Mouse (Mus musculus): ENCODE results near the gene Atp1a2.

The Atp1a2 gene

GRCm38 (mm10) chr1:172323801-172324359, 26.0 kb upstream of the Atp1a2 start:
- peak; percentile 78 for DNase-seq

DNA sequence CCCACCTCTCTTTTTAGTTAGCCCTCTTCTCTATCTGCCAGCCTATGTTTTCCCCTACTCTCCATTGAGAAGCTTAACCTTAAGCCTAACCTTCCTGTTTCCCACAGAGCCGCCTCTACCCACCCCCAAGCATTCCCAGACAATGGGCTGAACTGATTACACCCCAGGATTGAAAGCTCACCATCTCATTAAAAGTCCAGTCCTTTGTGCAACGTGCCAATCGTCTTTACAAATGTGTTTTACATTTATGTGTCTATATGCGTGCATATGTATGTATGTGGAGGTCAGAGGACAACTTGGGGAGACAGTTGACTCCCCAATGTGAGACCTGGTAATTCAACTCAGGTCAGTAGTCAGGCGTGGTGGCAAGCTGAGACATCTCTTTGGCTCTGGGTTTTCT, 25.4 kb upstream of the Atp1a2 start:
- no peak for DNase-seq

DNA sequence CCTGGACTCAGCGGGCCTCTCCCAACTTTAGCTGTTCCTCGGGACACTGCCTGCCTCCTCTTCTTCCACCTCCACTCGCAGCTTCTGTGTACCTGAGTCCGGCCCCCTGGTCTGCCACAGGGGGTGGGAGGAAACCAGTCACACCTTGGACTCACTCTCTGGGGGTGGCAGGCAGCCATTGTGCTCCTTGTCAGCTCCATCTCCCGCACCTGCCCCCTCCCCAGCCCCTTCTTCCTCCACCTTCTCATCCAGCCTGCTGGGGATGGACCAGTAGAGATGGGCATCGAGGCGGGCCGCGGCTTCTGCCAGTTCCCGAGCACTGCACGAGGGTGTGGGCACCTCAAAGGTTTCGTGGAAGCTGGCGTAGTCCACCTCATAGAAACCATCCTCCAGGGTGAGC, 24.9 kb upstream of the Atp1a2 start:
- peak; percentile 41 for DNase-seq

DNA sequence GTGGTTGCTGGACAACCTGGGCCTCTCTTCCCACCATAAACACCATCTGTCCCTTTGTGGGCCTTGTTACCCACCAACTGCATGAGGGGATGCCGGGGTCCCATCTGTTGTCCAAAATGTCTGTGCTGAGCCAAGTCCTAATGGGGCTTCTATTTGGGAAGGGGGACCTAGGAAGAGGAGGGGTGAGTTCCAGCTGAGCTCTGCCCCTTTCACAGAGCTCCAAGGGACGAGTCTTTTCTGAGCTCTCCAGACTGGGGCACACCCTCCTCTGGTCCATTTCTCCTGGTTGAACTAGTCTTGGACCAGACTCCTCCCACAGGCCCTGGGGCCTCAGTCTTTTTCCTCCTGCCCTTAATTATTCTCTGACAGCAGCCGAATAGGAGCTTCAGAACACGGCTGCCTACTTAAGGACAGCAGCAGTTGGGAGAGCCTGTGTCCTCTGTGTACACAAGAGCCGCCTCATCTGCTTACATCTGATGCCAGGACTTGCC, 22.1 kb upstream of the Atp1a2 start:
- peak; percentile 67 for DNase-seq

DNA sequence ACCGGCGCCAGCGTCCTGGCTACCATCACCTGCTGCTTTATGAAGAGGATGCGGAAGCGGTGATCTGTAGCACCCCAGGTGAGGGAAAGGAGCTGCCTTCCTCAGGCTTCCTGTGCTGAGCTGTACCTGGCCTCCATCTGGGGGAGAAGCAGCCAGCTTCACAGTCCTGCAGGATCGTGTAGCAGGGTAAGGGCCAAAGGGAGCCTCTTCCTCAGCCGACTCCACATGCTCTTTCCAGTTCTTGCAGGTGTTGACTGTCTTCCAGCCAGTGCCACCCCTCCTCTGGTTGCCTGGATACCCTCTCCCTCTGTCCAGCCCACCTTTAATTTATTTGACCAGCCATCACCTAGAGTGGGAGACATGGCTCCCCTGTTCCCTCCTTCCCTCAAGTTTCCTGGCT, 21.5 kb upstream of the Atp1a2 start:
- DNase-seq = peak; percentile 48

- DNase-seq = peak; percentile 38
Observed at GRCm38 (mm10) chr1:172318424-172319035, 20.7 kb upstream of the Atp1a2 start.

- DNase-seq = peak; percentile 24
Observed at GRCm38 (mm10) chr1:172317946-172318345, 20.1 kb upstream of the Atp1a2 start.

DNA sequence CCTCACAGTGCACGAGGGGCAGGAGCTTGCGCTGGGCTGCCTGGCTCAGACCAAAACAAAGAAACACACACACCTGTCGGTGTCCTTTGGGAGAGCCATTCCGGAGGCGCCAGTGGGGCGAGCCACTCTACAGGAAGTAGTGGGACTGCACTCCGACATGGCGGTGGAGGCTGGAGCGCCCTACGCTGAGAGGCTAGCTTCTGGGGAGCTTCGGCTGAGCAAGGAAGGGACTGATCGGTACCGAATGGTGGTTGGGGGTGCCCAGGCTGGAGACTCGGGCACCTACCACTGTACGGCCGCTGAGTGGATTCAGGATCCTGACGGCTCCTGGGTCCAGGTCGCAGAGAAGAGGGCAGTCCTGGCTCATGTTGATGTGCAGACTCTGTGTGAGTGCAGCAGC, 19.6 kb upstream of the Atp1a2 start:
- DNase-seq = no peak

- peak; percentile 37 for DNase-seq
Observed at GRCm38 (mm10) chr1:172314911-172315310, 17.0 kb upstream of the Atp1a2 start.

- DNase-seq = peak; percentile 45
Observed at GRCm38 (mm10) chr1:172313613-172314411, 15.9 kb upstream of the Atp1a2 start.

- DNase-seq = peak; percentile 73
Observed at GRCm38 (mm10) chr1:172312768-172313561, 15.1 kb upstream of the Atp1a2 start.

- peak; percentile 84 for DNase-seq
Observed at GRCm38 (mm10) chr1:172311921-172312767, 14.3 kb upstream of the Atp1a2 start.

GRCm38 (mm10) chr1:172311248-172311906, 13.5 kb upstream of the Atp1a2 start:
- DNase-seq = peak; percentile 63

DNA sequence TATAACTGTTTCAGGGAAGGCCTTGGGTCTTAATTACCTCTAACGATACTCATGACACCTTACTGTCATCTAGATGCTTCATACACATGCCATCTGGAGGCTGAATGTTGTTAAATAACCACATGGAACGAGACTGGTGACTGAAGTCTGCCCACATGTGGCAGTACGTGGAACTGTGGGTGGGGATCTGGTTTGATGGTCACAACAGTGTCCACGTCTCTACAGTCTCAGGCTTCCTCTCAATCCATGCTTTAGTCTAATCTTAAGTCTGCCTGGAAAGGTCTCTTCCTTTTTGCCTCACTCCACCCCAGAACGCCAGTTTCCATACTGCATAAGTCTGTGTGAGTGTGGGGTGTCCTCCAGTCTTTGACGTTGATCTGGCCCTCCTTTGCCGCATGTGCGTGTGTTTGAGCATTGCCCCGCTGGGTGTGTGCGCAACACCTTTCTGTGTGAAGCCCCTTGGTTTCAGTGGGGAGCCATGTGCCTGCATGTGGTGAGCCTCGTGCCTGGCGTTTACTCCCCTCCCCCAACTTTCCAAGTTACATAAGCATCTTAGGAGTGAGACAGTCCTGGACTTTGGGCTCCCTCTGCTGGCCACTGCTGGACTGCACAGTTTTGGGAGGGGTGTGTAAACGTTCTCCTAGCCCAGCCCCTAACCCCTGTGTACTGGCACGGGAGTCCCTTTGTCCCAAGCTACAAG, 12.0 kb upstream of the Atp1a2 start:
- peak; percentile 84 for DNase-seq

GRCm38 (mm10) chr1:172308409-172308808, 10.5 kb upstream of the Atp1a2 start:
- no peak for DNase-seq

DNA sequence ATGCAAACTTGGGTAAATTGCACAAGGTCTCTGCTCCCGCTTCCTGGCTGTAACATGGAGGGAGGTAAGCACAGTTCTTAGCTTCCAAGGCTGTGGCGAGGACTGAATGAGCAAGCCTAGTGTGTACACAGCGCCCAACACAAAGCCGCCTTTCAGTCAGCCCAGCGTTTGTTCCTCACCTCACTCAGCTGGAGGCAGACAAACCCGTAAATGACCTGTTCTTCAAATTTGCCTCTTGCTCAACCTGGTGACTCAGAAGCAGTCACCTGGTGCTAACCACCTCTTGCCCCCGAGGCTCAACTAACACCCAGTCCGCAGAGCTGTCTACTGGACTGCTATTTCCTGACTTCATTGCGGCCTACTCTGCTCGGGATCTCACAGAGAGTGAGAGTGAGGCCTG, 10.1 kb upstream of the Atp1a2 start:
- peak; percentile 8 for DNase-seq

DNA sequence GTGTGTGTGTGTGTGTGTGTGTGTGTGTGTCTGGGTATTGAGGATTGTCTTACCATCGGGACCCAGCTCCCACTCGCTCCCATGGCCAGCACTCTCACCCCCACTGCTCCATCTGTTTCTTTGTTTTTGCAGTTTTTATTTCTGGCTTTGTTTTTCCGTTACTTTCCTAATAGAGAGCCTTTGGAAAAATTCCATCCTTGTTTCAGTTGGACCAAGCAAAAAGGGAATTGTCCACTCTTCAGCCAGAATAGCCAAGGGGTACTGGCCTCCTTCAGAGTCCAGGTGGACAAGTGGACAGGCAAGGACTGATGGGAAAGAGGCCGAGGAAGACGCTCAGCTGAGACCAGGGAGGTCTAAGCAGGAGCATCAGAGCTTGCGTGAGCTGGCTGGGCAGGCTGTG, 9.0 kb upstream of the Atp1a2 start:
- DNase-seq = peak; percentile 30

DNA sequence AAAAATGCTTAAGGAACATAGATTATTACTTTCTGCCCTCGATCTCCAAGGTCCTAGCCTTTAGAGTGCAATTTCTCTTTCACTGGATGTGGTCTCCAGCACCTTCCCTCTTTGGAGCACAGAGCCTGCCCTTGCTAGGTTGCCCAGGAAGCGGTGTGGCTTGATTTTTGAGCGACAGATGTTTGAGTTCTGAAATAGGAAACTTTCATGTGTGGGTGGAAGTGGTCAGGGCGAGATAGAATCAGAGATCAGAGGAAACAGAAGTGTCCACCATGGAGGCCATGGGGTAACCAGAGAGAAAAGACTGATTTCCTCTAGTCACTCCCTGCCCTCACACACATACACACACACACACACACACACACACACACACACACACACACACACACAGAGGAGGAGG, 8.3 kb upstream of the Atp1a2 start:
- no peak for DNase-seq

GRCm38 (mm10) chr1:172305635-172306034, 7.8 kb upstream of the Atp1a2 start:
- DNase-seq = no peak

GRCm38 (mm10) chr1:172305153-172305552, 7.3 kb upstream of the Atp1a2 start:
- no peak for DNase-seq

GRCm38 (mm10) chr1:172304443-172304842, 6.6 kb upstream of the Atp1a2 start:
- DNase-seq = peak; percentile 29

Measured in right cerebral cortex, postnatal 25 days (tissue).